Mouse (Mus musculus) kidney, postnatal 4 days (tissue): ENCODE results near the gene Usp3.

Source experiments
- DNase-seq, 2 experiments: peaks; one replicate each; pipeline ENCODE4 v3.0.0; 2021; ENCODE audit warnings: mixed read lengths in 2 of 2

Gene Usp3

GRCm38 (mm10) chr9:66592708-66593612 is at the start of gene Usp3:
TSS of gene Usp3 (minus strand) at chr9:66593142.
- peak; percentile 98 to 99 for DNase-seq

- DNase-seq, result no peak
Measured at GRCm38 (mm10) chr9:66640491-66640890, 47.5 kb upstream of the Usp3 start.

GRCm38 (mm10) chr9:66639626-66640025 is 46.7 kb upstream of the Usp3 start:
- DNase-seq, result no peak

- DNase-seq, result no peak
Measured at GRCm38 (mm10) chr9:66632441-66632840, 39.5 kb upstream of the Usp3 start.

- DNase-seq, result no peak
Measured at GRCm38 (mm10) chr9:66630931-66631330, 38.0 kb upstream of the Usp3 start.

- DNase-seq, result peak; percentile 27 to 46
Measured at GRCm38 (mm10) chr9:66626661-66627060, 33.7 kb upstream of the Usp3 start.

GRCm38 (mm10) chr9:66625974-66626530 is 33.1 kb upstream of the Usp3 start:
- DNase-seq, result no peak

- DNase-seq, result no peak
Measured at GRCm38 (mm10) chr9:66624873-66625272, 31.9 kb upstream of the Usp3 start.

GRCm38 (mm10) chr9:66623627-66624026 is 30.7 kb upstream of the Usp3 start:
- DNase-seq, result no peak

GRCm38 (mm10) chr9:66620581-66620981 is 27.6 kb upstream of the Usp3 start:
- DNase-seq, result peak; percentile 65 to 76

GRCm38 (mm10) chr9:66620055-66620454 is 27.1 kb upstream of the Usp3 start:
- DNase-seq, result peak; percentile 30 to 47

- no peak for DNase-seq
Measured at GRCm38 (mm10) chr9:66617812-66618211, 24.9 kb upstream of the Usp3 start.

- no peak for DNase-seq
Measured at GRCm38 (mm10) chr9:66616858-66617257, 23.9 kb upstream of the Usp3 start.

GRCm38 (mm10) chr9:66615141-66615540 is 22.2 kb upstream of the Usp3 start:
- DNase-seq, result no peak

- DNase-seq, result no peak
Measured at GRCm38 (mm10) chr9:66614547-66614946, 21.6 kb upstream of the Usp3 start.

GRCm38 (mm10) chr9:66613667-66614066 is 20.7 kb upstream of the Usp3 start:
- DNase-seq, result no peak

GRCm38 (mm10) chr9:66611478-66612093 is 18.6 kb upstream of the Usp3 start:
- peak; percentile 95 for DNase-seq

- no peak for DNase-seq
Measured at GRCm38 (mm10) chr9:66608817-66609345, 15.9 kb upstream of the Usp3 start.

- DNase-seq, result peak in 1 of 2 experiments; percentile 12
Measured at GRCm38 (mm10) chr9:66606851-66607250, 13.9 kb upstream of the Usp3 start.

- peak; percentile 67 to 77 for DNase-seq
Measured at GRCm38 (mm10) chr9:66605876-66606750, 13.2 kb upstream of the Usp3 start.

- no peak for DNase-seq
Measured at GRCm38 (mm10) chr9:66604349-66605206, 11.6 kb upstream of the Usp3 start.
